Mouse (Mus musculus) adrenal gland (tissue): ENCODE results near the gene Ficd.
"Not testable (repeated sequence)": the region's sequence is repeated elsewhere in the genome, so short reads cannot be mapped to it uniquely, and the experiment has no call there.

Source experiments
- intact Hi-C: fragments of 180-260 bp; cut with DNase I; formaldehyde crosslinking; loops from one replicate; pipeline ENCODE4 v1.15.1; 2025

Gene Ficd

DNA sequence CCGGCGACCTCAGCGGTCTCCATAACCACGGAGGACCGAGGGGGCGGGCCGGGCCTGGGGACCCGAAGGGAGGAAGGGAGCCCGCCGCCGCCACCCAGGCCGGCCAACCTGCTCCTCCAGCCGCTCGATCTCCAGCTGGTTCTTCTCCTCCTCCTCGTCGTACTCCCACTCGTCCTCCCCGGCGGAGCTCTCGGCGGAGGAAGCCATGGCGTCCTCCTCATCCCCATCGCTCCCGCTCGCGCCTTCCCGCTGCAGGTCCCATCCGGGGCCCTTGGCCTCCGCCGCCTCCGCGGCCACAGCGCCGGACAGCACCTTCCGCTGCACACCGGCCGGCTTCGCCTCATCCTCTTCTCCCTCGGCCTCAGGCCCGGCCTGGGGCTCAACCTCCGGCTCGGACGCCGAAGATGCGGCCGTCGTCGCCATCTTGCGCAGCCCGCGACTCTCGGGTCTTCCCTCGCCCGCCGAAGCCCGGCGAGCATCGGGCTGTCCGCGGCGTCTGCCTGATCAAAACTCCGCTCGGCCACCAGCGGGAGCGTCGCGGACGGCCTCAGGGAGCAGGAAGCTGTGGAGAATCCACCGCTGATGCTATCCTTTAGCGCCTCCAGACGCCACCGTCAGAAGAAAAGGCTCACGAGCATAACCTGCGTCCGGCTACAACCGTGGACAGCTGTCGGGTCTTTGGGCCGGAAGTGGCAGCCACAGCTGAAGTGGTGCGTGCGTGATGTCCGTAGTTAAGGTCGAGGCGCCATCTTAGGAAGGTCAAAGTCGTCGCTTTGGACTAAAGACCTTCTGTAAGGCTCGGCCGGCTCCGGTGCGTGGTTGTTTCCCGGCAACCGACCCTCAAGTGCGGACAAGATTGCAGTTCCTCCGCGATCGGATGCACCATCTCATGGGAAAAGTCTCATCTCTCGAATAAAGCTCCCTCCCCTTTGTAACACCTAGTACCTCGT lies 35.9 kb downstream of the Ficd start:
- intact Hi-C loops: loop anchor here (2.0 kb wide), 1 partner anchor 35 kb away; no protein-coding TSS in a partner anchor

DNA sequence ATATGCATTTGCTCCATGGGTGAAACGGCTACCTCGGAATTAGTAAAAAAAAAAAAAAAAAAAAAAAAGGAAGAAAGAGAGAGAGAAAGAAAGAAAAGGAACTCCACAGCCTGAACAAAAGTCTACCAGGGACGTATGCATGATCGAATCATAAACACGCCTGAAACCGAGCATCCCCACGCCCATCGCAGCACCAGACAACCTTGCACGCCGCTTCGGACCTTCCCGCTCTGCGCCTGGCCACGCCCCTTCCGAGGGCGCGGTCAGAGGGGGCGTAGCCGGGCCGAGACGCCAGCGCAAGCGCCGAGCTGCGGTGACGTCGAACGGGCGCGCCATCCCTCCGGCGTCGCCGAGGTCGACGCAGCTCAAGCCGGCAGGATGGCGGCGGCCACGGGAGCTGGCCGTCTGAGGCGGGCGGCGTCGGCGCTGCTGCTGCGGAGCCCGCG lies 36.9 kb downstream of the Ficd start, which contains the start of the genes Sart3 and Iscu:
Gene Sart3, minus strand, starts transcription at position 61 of the 446 bp plus-strand sequence.
Gene Iscu, plus strand, starts transcription at position 299 of the 446 bp plus-strand sequence.
- intact Hi-C loops: no loop called here

DNA sequence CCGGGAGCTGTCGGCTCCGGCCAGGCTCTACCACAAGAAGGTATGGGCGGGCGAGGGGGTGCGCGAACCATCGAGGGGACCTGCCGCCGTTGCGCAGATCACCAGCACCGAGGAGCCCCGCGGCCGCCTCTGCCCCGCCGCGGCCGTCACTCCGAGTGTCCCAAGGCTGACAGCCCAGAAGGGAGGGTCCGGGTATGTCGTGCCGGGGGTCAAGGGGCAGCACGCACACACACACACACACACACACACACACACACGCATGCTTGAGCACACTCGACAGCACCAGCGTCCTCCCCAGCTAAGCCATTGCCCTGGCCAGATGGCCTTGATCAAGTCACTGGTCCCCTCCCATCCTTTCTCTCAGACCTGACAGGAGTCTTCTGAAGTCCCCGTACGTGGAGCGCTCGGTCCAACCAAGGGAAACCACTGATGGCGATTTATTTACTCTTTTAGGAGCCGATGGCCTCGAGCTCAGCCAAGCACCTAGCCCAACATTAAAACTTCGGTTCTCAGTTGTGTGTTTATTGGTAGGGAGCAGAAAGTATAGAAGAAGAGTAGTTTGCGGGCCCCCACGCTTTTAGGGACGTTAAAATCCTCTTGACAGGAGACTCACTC lies 37.4 kb downstream of the Ficd start:
- intact Hi-C loops: loop anchor here (1.0 kb wide), 1 partner anchor 42 kb away; no protein-coding TSS in a partner anchor

DNA sequence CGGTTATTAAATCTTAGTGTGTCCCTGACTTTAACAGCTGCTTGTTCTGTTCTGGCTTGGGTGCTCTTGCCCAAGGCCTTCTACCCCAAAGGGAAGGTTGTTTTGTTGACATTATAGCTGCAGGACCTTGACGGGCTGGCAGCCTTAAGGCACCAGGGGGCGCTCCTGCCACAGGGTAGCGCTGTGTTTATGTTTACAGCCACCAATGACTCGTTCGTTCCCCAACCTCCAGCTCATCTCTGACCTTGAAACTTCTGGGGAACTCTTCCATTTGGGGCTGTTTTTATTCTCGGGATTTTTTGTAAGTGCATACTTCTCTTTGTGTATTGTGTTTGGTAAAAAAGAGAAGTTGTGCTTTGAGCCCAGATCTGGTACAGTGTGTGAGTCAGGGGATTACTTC lies 38.1 kb downstream of the Ficd start:
- intact Hi-C loops: loop anchor here (1.0 kb wide), 1 partner anchor 42 kb away; no protein-coding TSS in a partner anchor

DNA sequence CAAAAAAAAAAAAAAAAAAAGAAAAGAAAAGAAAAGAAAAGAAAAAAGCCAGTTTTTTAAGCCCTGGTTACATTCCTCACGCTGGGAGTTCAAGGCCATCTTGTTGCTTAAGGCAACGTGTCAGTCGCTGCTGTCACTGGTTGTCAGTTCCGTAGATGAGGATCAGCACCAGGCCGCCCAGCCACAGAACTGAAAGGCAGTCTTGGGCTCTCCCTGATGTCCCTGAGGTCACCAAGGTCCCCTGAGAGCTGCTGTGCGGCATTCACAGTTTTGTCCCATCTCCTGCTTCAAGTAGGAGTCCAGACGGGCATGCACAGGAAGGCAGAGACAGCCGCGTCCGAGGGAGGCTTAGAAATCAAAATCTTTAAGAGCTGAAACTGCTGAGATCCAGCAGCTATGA lies 40.0 kb downstream of the Ficd start:
- intact Hi-C loops: no loop called here

DNA sequence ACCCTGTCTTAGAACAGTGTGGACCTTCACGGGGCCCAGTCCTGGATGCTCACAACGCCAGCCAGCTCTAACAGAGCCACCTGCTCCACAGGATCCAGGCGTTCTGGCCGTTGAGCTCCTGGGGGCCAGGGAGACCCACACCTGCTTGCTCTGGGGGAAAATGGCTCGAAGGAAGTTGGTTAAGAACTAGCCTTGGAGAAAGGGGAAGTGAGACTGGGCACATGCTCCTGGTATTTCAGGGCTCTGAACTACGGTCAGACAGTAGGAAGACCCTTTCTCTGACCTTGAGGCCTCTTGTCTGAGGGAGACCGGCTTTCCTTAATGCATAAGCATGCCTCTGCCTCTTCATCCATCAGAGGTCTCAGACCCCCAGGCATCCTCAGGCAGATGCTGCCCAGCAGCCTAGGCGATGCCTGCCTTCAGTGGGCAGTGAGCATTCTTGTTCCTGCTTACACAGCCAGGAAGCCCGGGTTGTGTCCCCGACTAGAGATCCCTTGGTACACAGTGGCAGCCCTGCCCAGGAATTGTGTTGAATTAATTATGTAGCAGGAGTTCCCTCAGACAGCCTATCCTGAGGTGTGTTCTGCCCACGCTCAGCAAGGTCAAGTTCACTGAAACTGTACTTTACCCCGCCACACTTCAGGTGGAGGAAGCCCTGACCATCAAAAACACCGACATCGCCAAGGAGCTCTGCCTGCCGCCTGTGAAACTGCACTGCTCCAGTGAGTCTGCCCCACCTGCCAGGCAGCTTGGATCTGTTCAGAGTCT lies 40.7 kb downstream of the Ficd start:
- intact Hi-C loops: no loop called here

DNA sequence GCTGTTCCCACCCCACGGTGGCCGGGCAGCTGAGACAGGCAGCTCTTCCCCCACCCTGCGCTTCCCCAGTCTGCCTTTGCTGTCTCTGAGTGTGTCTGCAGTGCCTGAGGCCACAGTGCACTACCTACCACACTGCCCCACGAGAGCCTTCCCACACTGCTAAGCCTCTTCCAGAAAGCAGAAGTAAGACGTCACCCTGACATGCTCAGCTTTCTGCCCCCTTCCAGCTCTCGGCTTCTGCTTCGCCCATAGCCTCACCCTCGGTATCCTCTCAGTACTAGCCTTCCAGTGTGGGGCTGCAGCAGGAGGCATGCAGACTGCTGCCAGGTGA lies 41.3 kb downstream of the Ficd start:
- intact Hi-C loops: no loop called here

DNA sequence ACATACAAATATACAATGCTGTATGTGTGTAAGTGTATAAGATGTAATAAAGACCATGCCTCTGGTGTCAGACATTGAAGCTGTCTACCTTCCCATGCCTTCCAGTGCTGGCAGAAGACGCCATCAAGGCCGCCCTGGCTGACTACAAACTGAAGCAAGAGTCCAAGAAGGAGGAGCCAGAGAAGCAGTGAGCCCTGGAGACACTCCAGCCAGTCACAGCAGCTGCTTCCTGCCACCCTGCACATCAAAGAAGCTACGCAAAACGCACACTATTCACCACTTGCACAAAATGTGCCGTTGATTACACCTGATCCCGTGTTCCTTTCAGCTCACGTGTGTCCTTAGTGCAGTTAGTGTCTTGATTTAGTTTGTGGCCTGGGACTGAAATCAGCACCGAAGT lies 42.1 kb downstream of the Ficd start:
- intact Hi-C loops: not testable (repeated sequence)

DNA sequence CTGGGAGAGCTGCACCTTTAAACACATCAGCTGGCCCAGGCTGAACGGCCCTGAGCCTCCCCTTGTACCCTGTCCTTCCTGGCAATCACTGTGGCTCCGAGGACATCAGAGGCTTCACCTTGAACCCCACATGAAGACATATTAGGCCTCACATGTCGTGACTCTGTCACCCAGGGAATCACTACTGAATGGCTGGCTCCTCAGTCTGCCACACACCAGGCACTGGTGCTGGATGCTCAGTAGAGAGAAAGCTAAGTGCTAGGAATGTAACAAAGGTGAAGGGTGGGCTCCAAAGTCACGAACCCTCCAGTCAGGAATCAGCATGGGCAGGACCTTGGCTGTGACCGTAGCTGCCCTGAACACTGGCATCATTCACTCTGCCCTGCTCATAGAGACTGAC lies 44.0 kb downstream of the Ficd start:
- intact Hi-C loops: no loop called here

DNA sequence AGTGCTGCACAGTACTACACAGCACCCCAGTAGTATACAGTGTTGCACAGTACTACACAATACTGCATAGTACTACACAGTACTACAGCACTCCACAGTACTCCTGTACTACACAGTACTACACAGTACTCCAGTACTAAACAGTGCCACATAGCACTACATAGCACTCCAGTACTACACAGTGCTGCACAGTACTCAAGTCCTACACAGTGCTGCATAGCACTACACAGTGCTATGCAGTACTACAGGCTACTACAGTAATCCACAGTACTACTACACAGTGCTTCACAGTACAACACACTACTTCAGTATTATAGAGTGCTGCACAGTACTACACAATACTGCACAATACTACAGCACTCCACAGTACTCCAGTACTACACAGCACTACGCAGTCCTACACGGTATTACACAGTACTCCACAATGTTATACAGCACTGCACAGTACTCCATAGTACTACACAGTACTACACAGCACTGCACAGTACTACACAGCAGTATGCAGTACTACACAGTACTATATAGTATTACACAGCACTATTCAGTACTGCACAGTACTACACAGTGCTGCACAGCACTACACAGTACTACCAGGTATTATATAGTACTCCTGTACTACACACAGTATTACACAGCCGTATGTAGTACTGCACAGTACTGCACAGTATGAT lies 44.6 kb downstream of the Ficd start:
- intact Hi-C loops: no loop called here

DNA sequence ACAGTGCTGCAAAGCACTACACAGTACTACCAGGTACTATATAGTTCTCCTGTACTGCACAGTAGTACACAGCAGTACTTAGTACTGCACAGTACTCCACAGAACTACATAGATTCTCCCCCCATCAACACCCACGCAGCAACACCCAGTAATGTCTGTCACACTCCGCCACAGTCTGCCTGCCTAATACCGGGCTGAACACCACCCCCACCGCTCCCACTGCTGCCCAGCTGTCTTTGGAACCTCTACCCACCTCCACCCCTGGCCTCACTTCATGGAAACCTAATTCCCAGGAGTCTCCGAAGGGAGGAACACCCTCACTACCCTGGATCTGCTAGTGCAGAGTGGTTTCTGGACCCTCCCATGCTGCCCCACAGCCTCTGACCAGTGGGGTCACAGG lies 45.2 kb downstream of the Ficd start:
- intact Hi-C loops: no loop called here

DNA sequence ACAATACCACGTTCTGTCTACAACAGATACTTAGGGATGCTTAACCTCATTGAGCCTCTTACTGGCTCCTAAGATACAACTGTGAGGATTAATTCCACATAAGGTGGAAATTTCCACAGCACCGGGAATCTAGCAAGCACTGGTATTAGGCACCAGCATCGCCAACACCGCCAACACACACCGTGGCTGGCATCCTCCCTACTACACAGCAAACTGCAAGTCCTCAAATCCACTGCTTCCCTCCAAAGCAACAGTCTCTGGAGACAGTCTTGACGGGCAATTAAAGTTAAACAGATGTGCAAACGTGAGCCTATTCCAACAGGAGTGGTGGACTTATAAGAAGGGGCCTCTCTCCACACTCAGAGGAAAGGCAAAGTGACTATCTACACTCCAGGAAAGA lies 45.7 kb downstream of the Ficd start:
- intact Hi-C loops: no loop called here

DNA sequence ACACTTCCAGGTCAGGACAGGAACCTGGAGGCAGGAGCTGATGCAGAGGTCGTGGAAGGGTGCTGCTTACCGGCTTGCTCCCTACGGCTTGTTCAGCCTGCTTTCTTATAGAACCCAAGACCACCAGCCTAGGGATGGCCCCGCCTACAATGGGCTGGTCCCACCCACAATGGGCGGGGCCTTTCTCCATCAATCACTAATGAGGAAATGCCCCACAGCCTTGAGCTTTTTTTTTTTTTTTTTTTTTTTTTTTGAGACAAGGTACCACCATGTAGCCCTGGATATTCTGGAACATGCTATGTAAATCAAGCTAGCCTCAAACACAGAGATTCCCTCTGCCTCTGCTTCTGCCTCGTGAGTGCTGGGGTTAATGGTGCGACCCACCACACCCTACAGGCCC lies 46.3 kb downstream of the Ficd start:
- intact Hi-C loops: no loop called here

DNA sequence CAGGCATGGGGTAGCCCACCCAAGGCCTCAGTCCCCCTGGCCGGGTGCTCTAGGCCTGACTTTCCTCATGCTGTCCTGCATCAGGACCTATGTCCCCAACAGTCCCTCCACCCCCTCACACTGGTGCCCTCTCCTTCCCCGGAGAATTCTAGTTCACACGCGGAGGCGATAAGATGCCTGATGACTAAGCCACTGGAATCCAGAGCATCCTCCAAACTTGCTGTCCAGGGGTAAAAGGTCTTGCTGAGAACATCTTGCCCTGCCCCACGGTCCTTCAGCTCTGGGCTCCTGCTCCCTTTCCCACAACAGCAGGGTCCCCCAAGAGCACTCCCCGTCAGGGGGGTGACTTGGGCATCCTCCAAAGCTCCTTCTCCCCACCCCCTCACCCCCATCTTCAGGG lies 47.0 kb downstream of the Ficd start:
- intact Hi-C loops: no loop called here

DNA sequence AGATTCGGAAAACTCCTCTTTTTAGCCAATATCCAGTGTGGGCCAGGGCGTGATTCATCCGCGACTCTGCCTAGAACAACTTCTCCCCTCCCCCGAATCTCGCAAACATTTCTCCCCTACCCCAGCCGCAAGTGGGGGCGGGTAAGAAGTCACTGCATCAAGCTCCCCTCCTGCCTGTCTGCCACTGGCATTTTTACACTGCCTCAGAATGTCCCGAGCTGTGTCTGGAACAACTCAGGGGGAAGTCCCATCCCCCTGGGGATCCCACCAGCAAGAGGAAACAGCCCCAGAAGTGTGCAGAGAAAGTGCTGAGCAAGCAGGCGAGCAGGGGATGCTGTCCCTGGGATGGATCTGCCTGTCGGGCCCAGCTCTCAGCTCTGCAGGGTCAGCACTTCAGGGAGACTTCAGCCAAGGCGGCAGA lies 48.0 kb downstream of the Ficd start:
- intact Hi-C loops: no loop called here

DNA sequence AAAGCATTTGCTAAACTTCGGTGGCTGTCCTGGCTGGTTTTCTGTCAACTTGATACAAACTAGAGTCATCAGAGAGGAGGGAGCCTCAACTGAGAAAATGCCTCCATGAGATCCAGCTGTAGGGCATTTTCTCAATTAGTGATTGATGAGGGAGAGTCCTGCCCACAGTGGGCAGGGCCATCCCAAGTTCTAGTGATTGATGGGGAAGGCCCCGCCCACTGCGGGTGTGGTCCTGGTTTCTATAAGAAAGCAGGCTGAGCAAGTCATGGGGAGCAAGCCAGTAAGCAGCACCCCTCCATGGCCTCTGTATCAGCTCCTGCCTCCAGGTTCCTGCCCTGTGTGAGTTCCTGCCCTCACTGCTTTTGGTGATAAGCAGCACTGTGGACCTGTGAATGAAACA lies 48.5 kb downstream of the Ficd start:
- intact Hi-C loops: not testable (repeated sequence)

DNA sequence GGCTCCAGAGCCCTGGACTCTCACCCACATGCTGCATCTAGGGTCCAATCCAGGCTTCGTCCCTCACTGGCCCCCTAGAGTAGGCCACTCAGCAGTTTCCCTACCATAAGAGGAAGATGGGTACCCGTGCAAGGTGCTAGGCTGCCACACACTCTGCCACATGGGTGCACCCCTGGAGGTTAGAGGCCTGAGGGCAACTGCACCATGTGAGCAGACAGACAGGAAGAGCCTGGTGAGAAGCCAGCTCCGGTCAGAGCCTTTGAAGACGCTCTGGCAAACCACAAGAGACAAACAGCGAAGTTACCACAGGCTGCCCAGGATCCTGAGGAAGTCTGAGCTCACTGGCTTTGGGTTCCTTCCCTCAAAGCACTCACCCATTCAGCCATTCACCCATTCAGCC lies 51.4 kb downstream of the Ficd start:
- intact Hi-C loops: no loop called here

DNA sequence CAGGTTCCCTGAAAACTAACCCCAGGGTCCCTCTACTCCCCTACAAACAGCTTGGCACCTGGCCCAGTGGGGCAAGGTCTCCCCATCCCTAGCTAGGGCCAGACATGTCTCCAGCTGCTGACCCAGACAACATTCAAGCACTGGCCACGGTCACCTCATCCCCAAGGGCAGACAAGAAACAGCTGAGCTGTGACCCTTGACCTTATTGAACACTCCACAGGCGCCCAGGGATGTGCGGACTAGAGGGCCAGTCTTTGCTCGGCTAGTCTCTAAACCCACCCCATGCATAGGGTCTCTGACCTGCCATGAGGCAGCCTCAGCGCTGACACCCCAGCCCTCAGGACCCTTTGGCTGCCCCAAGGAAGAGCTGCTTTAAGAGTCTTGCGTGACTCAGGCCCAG lies 53.0 kb downstream of the Ficd start:
- intact Hi-C loops: no loop called here

DNA sequence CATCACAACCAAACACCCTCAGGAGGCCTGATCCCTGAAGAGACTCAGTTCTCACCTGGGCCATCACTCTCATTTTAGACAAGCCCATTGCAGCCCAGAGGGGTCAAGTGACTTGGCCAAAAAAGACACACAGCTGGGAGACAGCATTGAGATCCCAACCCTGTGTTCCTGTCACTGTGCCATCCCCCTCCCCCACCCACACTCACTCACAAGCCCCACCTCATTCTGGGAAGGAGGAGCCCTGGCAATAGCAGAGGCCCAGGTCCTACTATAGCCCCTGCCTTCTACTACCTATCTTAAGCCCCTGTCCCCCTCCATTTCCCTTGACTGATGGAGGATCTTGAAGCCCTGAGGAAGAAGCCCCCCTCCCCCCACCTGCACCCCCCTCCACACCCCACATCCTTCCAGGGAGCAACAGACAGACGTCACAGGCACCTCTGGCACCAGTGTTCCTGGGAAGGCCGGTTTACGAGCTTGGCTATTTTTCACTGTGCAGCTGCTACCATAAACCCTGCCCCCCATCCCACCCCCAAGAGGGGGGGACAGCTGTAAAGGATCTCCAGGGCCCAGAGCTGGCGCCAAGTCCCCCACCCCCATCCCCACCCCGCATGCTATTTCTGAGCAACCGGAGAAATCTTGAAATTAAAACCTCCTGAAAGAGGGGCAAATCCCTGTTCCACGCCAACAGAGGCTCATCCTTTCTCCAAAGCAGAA lies 53.6 kb downstream of the Ficd start:
- intact Hi-C loops: no loop called here
